Mouse (Mus musculus) left cerebral cortex, adult 8-10 months (tissue): Measurements from ENCODE around the gene Camk1g. TPM values are rescaled to one million over a fixed set of nuclear protein-coding genes. Genes with fewer than 3 reads are reported as not detected.

Experiments used
- DNase-seq, 2 experiments: peaks; one replicate each; pipeline ENCODE4 v3.0.0; 2022; ENCODE audit warnings: low spot score in 2 of 2
- total RNA-seq, 4 experiments: library from RNA; stranded (reverse); gene quantifications; 2 replicates each; pipeline ENCODE4 v1.2.4; 2022

The Camk1g gene
- total RNA-seq, 4 experiments from 2014 or later, result 28.7 to 33.3 (median 30.1) TPM

DNA sequence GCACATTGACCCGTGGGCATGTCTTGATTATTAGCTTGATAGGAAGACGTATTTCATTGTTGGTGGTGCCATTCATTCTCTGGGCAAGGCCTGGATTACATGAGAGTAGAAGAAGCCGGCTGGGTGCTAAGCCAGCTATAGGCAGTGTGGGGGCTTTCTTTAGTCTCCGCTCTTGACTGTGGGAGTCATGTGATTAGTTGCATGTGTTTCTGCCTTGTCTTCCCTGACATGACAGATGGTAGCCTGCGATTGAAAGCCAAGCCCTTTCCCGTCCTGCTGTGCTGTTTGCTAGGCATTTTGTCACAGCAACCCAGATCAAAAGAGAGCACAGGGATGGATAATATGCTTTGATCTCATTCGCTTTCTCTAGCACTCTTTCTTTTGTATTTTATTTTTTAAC, 64.7 kb downstream of the Camk1g start:
- no peak for DNase-seq

- DNase-seq, result no peak
Observed at GRCm38 (mm10) chr1:193303096-193303495, 67.0 kb downstream of the Camk1g start.

- DNase-seq, result no peak
Observed at GRCm38 (mm10) chr1:193302093-193302405, 68.0 kb downstream of the Camk1g start.

DNA sequence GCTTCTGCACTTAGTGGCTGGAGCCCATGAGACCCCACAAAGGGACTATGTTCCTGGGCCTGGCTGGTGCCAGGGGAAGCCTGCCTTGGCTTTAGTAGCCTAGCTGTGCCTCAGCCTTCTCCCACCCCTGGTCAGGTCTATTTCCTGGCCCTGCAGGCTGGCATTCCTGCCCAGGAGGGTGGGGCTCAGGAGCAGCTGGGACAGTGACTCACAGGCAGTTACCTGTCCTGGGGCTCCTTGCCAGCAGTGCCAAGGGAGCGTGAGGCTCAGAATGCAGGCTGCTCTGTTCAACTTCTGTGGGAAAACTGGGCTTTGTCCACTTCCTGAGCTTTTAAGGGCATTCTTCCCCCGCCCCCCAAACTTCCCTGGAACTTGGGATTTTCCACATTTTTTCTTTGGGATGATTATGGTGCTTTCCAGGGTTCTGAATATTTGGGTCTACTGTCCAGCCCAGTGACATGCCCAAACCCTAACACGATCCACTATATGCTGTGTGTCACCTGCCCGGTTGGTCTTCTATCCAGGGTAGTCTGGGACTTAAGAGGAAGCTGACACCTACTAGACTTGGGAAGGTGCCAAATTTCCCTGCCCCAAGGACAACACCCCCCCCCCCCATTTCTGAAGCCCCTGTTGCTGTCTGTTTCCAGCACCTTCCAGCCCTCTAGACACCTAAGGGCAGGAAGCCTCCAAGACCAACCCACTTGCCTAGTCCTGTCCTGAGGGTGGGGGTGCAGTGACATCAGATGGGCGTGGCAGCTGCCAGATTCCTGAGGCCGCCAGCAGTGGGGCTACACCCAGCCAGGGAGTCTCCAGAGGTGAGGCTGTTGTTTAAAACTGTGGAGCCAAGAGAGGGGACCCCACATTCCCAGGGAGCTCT, 68.6 kb downstream of the Camk1g start:
- DNase-seq, result no peak

- DNase-seq, result no peak
Observed at GRCm38 (mm10) chr1:193299995-193300394, 70.1 kb downstream of the Camk1g start.

DNA sequence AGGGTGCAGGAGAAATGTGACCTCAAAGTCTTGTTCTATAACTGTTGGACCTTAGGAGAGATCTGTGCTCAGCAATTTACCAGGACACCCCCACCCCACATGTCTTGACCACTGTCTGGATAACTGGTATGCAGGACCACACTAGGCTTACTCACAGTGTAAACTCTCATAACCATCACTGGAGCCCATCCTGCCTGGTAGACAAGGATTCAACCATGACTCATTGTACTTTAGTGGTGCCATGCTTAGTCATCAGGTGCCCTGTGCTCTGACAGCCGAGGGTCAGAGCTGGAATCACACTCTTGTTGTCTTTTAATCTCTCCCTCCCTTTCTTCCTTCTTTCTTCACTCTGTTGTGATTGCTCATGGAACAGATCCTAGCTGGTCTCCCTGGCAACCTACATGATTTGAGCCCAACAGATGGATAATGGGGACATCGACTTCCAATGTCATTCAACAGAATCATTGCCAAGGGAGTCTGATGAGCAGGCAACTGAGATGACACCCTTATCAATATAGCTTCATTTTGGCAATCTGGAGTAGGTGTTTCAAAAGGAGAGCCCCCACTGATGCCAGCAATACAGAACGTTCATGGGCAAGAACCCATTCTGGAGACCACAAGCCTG, 71.8 kb downstream of the Camk1g start:
- no peak for DNase-seq

Other genes starting within 250 kb of the Camk1g start
- 10 to 100 TPM; 17.0 to 21.9 (median 19.7) TPM for gene Diexf, start 240.0 kb downstream of the Camk1g start, total RNA-seq
- 1 to 10 TPM; 1.2 to 2.7 (median 1.5) TPM for gene Irf6, start 217.2 kb downstream of the Camk1g start, total RNA-seq
- gene A130010J15Rik, start 202.3 kb downstream of the Camk1g start, total RNA-seq, result 1 to 10 TPM; 3.7 to 4.9 (median 4.2) TPM
- 1 to 10 TPM; 1.4 to 6.0 (median 2.1) TPM for gene Traf3ip3, start 168.6 kb downstream of the Camk1g start, total RNA-seq
- 1 to 10 TPM; 1.6 to 4.7 (median 2.1) TPM for gene Lamb3, start 162.6 kb downstream of the Camk1g start, total RNA-seq
- gene Hsd11b1, start 106.2 kb downstream of the Camk1g start, total RNA-seq, result 10 to 100 TPM; 15.8 to 18.7 (median 17.4) TPM
- gene G0s2, start 97.1 kb downstream of the Camk1g start, total RNA-seq, result 1 to 10 TPM; 4.9 to 9.1 (median 6.8) TPM